Mouse (Mus musculus) midbrain, embryonic 13.5 days (tissue): ENCODE measurements around the gene Akap11. TPM values are rescaled to one million over a fixed set of nuclear protein-coding genes. Genes with fewer than 3 reads are reported as not detected.
"Not testable (repeated sequence)": the region's sequence is repeated elsewhere in the genome, so short reads cannot be mapped to it uniquely, and the experiment has no call there.

ENCODE experiments used
- ATAC-seq: fragments of 200-750 bp; cut with Nextera tagmentation; 2 replicates; pipeline ENCODE4 v1.8.0; 2017; ENCODE audit warnings: mild to moderate bottlenecking, moderate TSS enrichment, moderate library complexity
- H3K27ac ChIP-seq: fragments of 300-500 bp; sonication (generic); 2 replicates; pipeline ENCODE4 v1.5.1; 2015; ENCODE audit warnings: inconsistent platforms, mild to moderate bottlenecking, moderate library complexity
- H3K27me3 ChIP-seq: fragments of 300-500 bp; sonication (generic); 2 replicates; pipeline ENCODE4 v1.6.1; 2015; ENCODE audit warnings: mild to moderate bottlenecking, inconsistent platforms
- H3K36me3 ChIP-seq: fragments of 300-500 bp; sonication (generic); 2 replicates; pipeline ENCODE4 v1.6.1; 2015; ENCODE audit warnings: mild to moderate bottlenecking, inconsistent platforms
- H3K4me1 ChIP-seq: fragments of 300-500 bp; sonication (generic); replicated peaks from 2 replicates; pipeline ENCODE4 v1.6.1; 2015; ENCODE audit warnings: inconsistent platforms
- H3K4me2 ChIP-seq: fragments of 300-500 bp; sonication (generic); replicated peaks from 2 replicates; pipeline ENCODE4 v1.6.1; 2015; ENCODE audit warnings: moderate library complexity, mild to moderate bottlenecking, inconsistent platforms
- H3K4me3 ChIP-seq: fragments of 300-500 bp; sonication (generic); replicated peaks from 2 replicates; pipeline ENCODE4 v1.5.1; 2015; ENCODE audit warnings: mild to moderate bottlenecking, inconsistent platforms
- H3K9ac ChIP-seq: fragments of 300-500 bp; sonication (generic); replicated peaks from 2 replicates; pipeline ENCODE4 v1.6.1; 2015; ENCODE audit warnings: mild to moderate bottlenecking, inconsistent platforms
- H3K9me3 ChIP-seq: fragments of 300-500 bp; sonication (generic); 2 replicates; pipeline ENCODE4 v1.6.1; 2016; ENCODE audit warnings: mild to moderate bottlenecking, inconsistent platforms
- WGBS: fragments of 180-500 bp; shearing (Covaris S2); methylation state at CpG from one replicate; pipeline ENCODE4 v1.1.7; 2015; 5-methylcytosine and 5-hydroxymethylcytosine counted together
- polyA plus RNA-seq: library from polyadenylated mRNA; unstranded; fragments of >200 nt; fragmentation: Nextera tagmentation; extraction: Ambion mirVana; gene quantifications from 2 replicates; pipeline ENCODE4 v1.2.1, GENCODE M21; 2015

The Akap11 gene
- polyA plus RNA-seq: 38.7 and 39.4 TPM in 2 replicates

GRCm38 (mm10) chr14:78536281-78537165, at the start of gene Akap11:
Gene Akap11 (minus strand): TSS chr14:78536808.
- Histone ChIP-seq H3K4me2 (peak within 1 kb of the TSS; percentile 65), H3K36me3 (no peaks in the 10 kb centered on the region), H3K9me3 (no peaks in the 10 kb centered on the region), H3K27ac (peak within 1 kb of the TSS; percentile 96), H3K9ac (peak within 1 kb of the TSS; percentile 97), H3K4me1 (peaks cover 39% of the 10 kb centered on the region), H3K27me3 (no peaks in the 10 kb centered on the region), H3K4me3 (peak within 1 kb of the TSS; percentile 88)
- peak; percentile 96 for ATAC-seq
- WGBS: under 1% methylated on average over 59 of the region's 82 CpGs

- Histone ChIP-seq H3K27ac (no peak overlapping the region), H3K9me3 (no peaks in the 10 kb centered on the region), H3K4me3 (no peak overlapping the region), H3K9ac (no peak overlapping the region), H3K36me3 (peaks cover 48% of the 10 kb centered on the region), H3K4me2 (no peak overlapping the region), H3K4me1 (no peaks in the 10 kb centered on the region), H3K27me3 (no peaks in the 10 kb centered on the region)
- 85% methylated on average over 13 of the region's 13 CpGs for WGBS
- no peak for ATAC-seq
Observed at GRCm38 (mm10) chr14:78584222-78584621, 47.6 kb upstream of the Akap11 start.

- no peak for ATAC-seq
- Histone ChIP-seq H3K4me2 (no peak overlapping the region), H3K9ac (no peak overlapping the region)
Observed at GRCm38 (mm10) chr14:78583168-78583567, 46.6 kb upstream of the Akap11 start.

GRCm38 (mm10) chr14:78575899-78576298, 39.3 kb upstream of the Akap11 start:
- peaks cover 25% of the 10 kb centered on the region for H3K36me3 ChIP-seq
- no peaks in the 10 kb centered on the region for H3K27me3 ChIP-seq
- ATAC-seq: no peak
- no peak overlapping the region for H3K4me2 ChIP-seq
- H3K4me3 ChIP-seq: no peak overlapping the region
- H3K27ac ChIP-seq: no peak overlapping the region
- no peaks in the 10 kb centered on the region for H3K4me1 ChIP-seq
- H3K9ac ChIP-seq: no peak overlapping the region
- WGBS: 77% methylated on average over 13 of the region's 13 CpGs
- H3K9me3 ChIP-seq: no peaks in the 10 kb centered on the region

More at GRCm38 (mm10) chr14:78583168-78583567, 46.6 kb upstream of the Akap11 start:
- H3K27me3 ChIP-seq: no peaks in the 10 kb centered on the region
- peaks cover 48% of the 10 kb centered on the region for H3K36me3 ChIP-seq
- no peak overlapping the region for H3K4me3 ChIP-seq
- H3K9me3 ChIP-seq: no peaks in the 10 kb centered on the region
- no peaks in the 10 kb centered on the region for H3K4me1 ChIP-seq
- H3K27ac ChIP-seq: no peak overlapping the region

- H3K9me3 ChIP-seq: no peaks in the 10 kb centered on the region
- ATAC-seq: no peak
- no peak overlapping the region for H3K27ac ChIP-seq
- H3K4me1 ChIP-seq: 0 out of 2 replicates have a peak, but pooled peaks cover 3% of the 10 kb centered on the region
- H3K4me3 ChIP-seq: no peak overlapping the region
- 94% methylated on average over 5 of the region's 5 CpGs for WGBS
- no peak overlapping the region for H3K4me2 ChIP-seq
- peaks cover 10% of the 10 kb centered on the region for H3K36me3 ChIP-seq
- H3K27me3 ChIP-seq: no peaks in the 10 kb centered on the region
- no peak overlapping the region for H3K9ac ChIP-seq
Observed at GRCm38 (mm10) chr14:78568410-78568809, 31.8 kb upstream of the Akap11 start.

- ATAC-seq: no peak
Observed at GRCm38 (mm10) chr14:78566431-78566830, 29.8 kb upstream of the Akap11 start.

GRCm38 (mm10) chr14:78564292-78564691, 27.7 kb upstream of the Akap11 start:
- ATAC-seq: no peak
- H3K27ac ChIP-seq: no peak overlapping the region
- H3K9ac ChIP-seq: no peak overlapping the region
- H3K4me3 ChIP-seq: no peak overlapping the region
- H3K9me3 ChIP-seq: no peaks in the 10 kb centered on the region
- no peaks in the 10 kb centered on the region for H3K27me3 ChIP-seq
- H3K36me3 ChIP-seq: no peaks in the 10 kb centered on the region
- WGBS: 82% methylated on average over 2 of the region's 2 CpGs
- no peak overlapping the region for H3K4me2 ChIP-seq
- peaks cover 9% of the 10 kb centered on the region; the same call in 1 of the 2 replicates for H3K4me1 ChIP-seq

More at GRCm38 (mm10) chr14:78566431-78566830, 29.8 kb upstream of the Akap11 start:
- H3K4me1 ChIP-seq: peaks cover 9% of the 10 kb centered on the region; the same call in 1 of the 2 replicates
- WGBS: 66% methylated on average over 4 of the region's 4 CpGs
- no peaks in the 10 kb centered on the region for H3K9me3 ChIP-seq
- no peak overlapping the region for H3K4me3 ChIP-seq
- no peak overlapping the region for H3K4me2 ChIP-seq
- H3K36me3 ChIP-seq: peaks cover 4% of the 10 kb centered on the region; the same call in 1 of the 2 replicates
- no peaks in the 10 kb centered on the region for H3K27me3 ChIP-seq
- no peak overlapping the region for H3K9ac ChIP-seq
- H3K27ac ChIP-seq: no peak overlapping the region

- Histone ChIP-seq H3K36me3 (peaks cover 4% of the 10 kb centered on the region; the same call in 1 of the 2 replicates), H3K4me2 (no peak overlapping the region), H3K9me3 (no peaks in the 10 kb centered on the region), H3K9ac (no peak overlapping the region), H3K27me3 (no peaks in the 10 kb centered on the region), H3K4me1 (peaks cover 9% of the 10 kb centered on the region; the same call in 1 of the 2 replicates), H3K4me3 (no peak overlapping the region), H3K27ac (no peak overlapping the region)
- ATAC-seq: no peak
- WGBS: 77% methylated on average over 7 of the region's 7 CpGs
Observed at GRCm38 (mm10) chr14:78563211-78563610, 26.6 kb upstream of the Akap11 start.

- Histone ChIP-seq H3K27me3 (no peaks in the 10 kb centered on the region), H3K36me3 (peaks cover 4% of the 10 kb centered on the region; the same call in 1 of the 2 replicates), H3K4me3 (no peak overlapping the region), H3K27ac (no peak overlapping the region), H3K4me1 (peaks cover 9% of the 10 kb centered on the region; the same call in 1 of the 2 replicates), H3K9ac (no peak overlapping the region), H3K4me2 (no peak overlapping the region), H3K9me3 (no peaks in the 10 kb centered on the region)
- 86% methylated on average over 4 of the region's 4 CpGs for WGBS
- ATAC-seq: no peak
Observed at GRCm38 (mm10) chr14:78562121-78562520, 25.5 kb upstream of the Akap11 start.

GRCm38 (mm10) chr14:78559042-78559441, 22.4 kb upstream of the Akap11 start:
- no peaks in the 10 kb centered on the region for H3K9me3 ChIP-seq
- peaks cover 4% of the 10 kb centered on the region; the same call in 1 of the 2 replicates for H3K36me3 ChIP-seq
- ATAC-seq: no peak
- WGBS: 95% methylated on average over 8 of the region's 8 CpGs
- H3K4me2 ChIP-seq: no peak overlapping the region
- H3K4me3 ChIP-seq: no peak overlapping the region
- H3K9ac ChIP-seq: no peak overlapping the region
- H3K27me3 ChIP-seq: no peaks in the 10 kb centered on the region
- H3K27ac ChIP-seq: no peak overlapping the region
- H3K4me1 ChIP-seq: peaks cover 6% of the 10 kb centered on the region; the same call in 1 of the 2 replicates

GRCm38 (mm10) chr14:78554830-78555229, 18.2 kb upstream of the Akap11 start:
- H3K36me3 ChIP-seq, ATAC-seq, H3K27ac ChIP-seq, H3K4me2 ChIP-seq, H3K4me3 ChIP-seq, H3K27me3 ChIP-seq, H3K9ac ChIP-seq, H3K4me1 ChIP-seq, H3K9me3 ChIP-seq: not testable (repeated sequence)
- 70% methylated on average over 3 of the region's 3 CpGs for WGBS

GRCm38 (mm10) chr14:78553661-78554060, 17.1 kb upstream of the Akap11 start:
- no peaks in the 10 kb centered on the region for H3K9me3 ChIP-seq
- no peak overlapping the region for H3K9ac ChIP-seq
- no peak overlapping the region for H3K27ac ChIP-seq
- no peak overlapping the region for H3K4me2 ChIP-seq
- WGBS: 93% methylated on average over 6 of the region's 6 CpGs
- no peaks in the 10 kb centered on the region for H3K4me1 ChIP-seq
- H3K27me3 ChIP-seq: no peaks in the 10 kb centered on the region
- H3K4me3 ChIP-seq: no peak overlapping the region
- peaks cover 4% of the 10 kb centered on the region; the same call in 1 of the 2 replicates for H3K36me3 ChIP-seq
- no peak for ATAC-seq
